Mouse (Mus musculus) lung, postnatal 36 days (tissue): ENCODE data around the gene Klk6.

ENCODE experiments used
- DNase-seq: peaks from one replicate; pipeline ENCODE4 v3.0.0; 2022; ENCODE audit warnings: mixed read lengths

Klk6 gene

GRCm38 (mm10) chr7:43826056-43826455, 1.8 kb downstream of the Klk6 start:
- no peak for DNase-seq

- DNase-seq: no peak
Observed at GRCm38 (mm10) chr7:43827706-43828105, 3.4 kb downstream of the Klk6 start.

GRCm38 (mm10) chr7:43829006-43829405, 4.7 kb downstream of the Klk6 start:
- no peak for DNase-seq

GRCm38 (mm10) chr7:43841701-43842100, 17.4 kb downstream of the Klk6 start, which contains the start of gene Klk5:
TSS of gene Klk5 (plus strand) at chr7:43841971.
- DNase-seq: no peak

- DNase-seq: no peak
Observed at GRCm38 (mm10) chr7:43843801-43844200, 19.5 kb downstream of the Klk6 start.

GRCm38 (mm10) chr7:43851616-43852015, 27.3 kb downstream of the Klk6 start:
- no peak for DNase-seq

- DNase-seq: no peak
Observed at GRCm38 (mm10) chr7:43854642-43855380, 30.5 kb downstream of the Klk6 start.

- no peak for DNase-seq
Observed at GRCm38 (mm10) chr7:43855709-43856108, 31.4 kb downstream of the Klk6 start.

GRCm38 (mm10) chr7:43856307-43856706, 32.0 kb downstream of the Klk6 start:
- no peak for DNase-seq

- DNase-seq: no peak
Observed at GRCm38 (mm10) chr7:43857501-43857900, 33.2 kb downstream of the Klk6 start.

- DNase-seq: no peak
Observed at GRCm38 (mm10) chr7:43860411-43860810, 36.1 kb downstream of the Klk6 start.

- peak; percentile 74 for DNase-seq
Observed at GRCm38 (mm10) chr7:43873237-43873636, 48.9 kb downstream of the Klk6 start.

GRCm38 (mm10) chr7:43873674-43874073, 49.4 kb downstream of the Klk6 start:
- DNase-seq: no peak

- DNase-seq: no peak
Observed at GRCm38 (mm10) chr7:43874868-43875375, 50.6 kb downstream of the Klk6 start.

- no peak for DNase-seq
Observed at GRCm38 (mm10) chr7:43876444-43876843, 52.1 kb downstream of the Klk6 start.

- no peak for DNase-seq
Observed at GRCm38 (mm10) chr7:43878281-43878680, 54.0 kb downstream of the Klk6 start.

GRCm38 (mm10) chr7:43880912-43881311, 56.6 kb downstream of the Klk6 start, which contains the start of gene Klk4:
TSS of gene Klk4 (plus strand) at chr7:43881160.
- DNase-seq: no peak
